Mouse (Mus musculus): ENCODE results near the gene Spdya. TPM values are rescaled to one million over a fixed set of nuclear protein-coding genes. Genes with fewer than 3 reads are reported as not detected.
"Not testable (repeated sequence)": the region's sequence is repeated elsewhere in the genome, so short reads cannot be mapped to it uniquely, and the experiment has no call there.

Gene Spdya
- polyA plus RNA-seq, 1 experiment from 2014 or later, result 1.3 TPM

- H3K27ac ChIP-seq, result peak overlapping the region; percentile 87
- no peaks in the 10 kb centered on the region for H3K9me3 ChIP-seq
- H3K27me3 ChIP-seq (ENCODE audit: poor library complexity, severe bottlenecking), result no peaks in the 10 kb centered on the region; the same call in 1 of the 2 replicates
- H3K4me3 ChIP-seq, result peak overlapping the region; percentile 74
- H3K4me1 ChIP-seq, result peaks cover 38% of the 10 kb centered on the region
- DNase-seq (ENCODE audit: extremely low spot score, low spot score), result no peak
- peaks cover 6% of the 10 kb centered on the region for H3K36me3 ChIP-seq (replicated peaks)
- WGBS, result under 1% methylated on average over 48 of the region's 48 CpGs
Observed at GRCm38 (mm10) chr17:71597881-71598658, 46.2 kb downstream of the Spdya start.

- 6% methylated on average over 42 of the region's 42 CpGs for WGBS
- Histone ChIP-seq H3K9me3 (no peaks in the 10 kb centered on the region), H3K4me1 (peaks cover 38% of the 10 kb centered on the region), H3K4me3 (peak overlapping the region; percentile 74), H3K36me3 (replicated peaks) (0 out of 2 replicates have a peak, but pooled peaks cover 3% of the 10 kb centered on the region), H3K27ac (peak overlapping the region; percentile 87), H3K27me3 (ENCODE audit: poor library complexity, severe bottlenecking) (no peaks in the 10 kb centered on the region; the same call in 1 of the 2 replicates)
- peak; percentile 94 for DNase-seq (ENCODE audit: extremely low spot score, low spot score)
Observed at GRCm38 (mm10) chr17:71598659-71599554, 47.0 kb downstream of the Spdya start.

DNA sequence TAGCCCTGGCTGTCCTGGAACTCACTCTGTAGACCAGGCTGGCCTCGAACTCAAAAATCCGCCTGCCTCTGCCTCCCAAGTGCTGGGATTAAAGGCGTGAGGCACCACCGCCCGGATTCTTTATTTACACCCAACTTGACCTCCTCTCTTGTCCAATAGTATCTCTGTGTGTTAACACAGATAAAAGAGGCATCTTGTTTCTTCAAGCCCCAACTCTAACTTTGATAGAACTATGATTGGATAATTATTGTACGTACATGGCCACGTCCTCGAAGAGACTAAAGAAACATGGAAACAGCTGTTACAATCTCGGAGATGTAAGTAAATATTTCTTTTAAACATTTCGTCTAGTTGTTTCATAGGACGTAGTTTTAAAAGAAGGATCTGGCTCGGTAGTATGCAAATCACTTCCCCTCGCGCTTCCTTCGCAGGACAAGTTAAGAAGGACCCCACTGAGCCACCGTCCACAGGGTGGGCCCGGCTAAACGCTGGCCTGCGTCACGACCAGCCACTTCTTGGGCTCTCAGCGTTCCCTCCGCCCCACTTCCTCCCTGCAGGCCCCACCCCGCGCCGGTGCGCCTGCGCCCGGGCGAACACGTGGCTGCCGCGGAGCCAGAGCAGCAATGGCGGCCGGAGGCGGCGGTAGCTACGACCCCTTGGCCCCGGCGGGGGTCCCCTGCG, 63.9 kb downstream of the Spdya start, which contains the start of gene Wdr43:
Gene Wdr43, plus strand, starts transcription at position 258 of the 681 bp plus-strand sequence.
- WGBS, result 6% methylated on average over 40 of the region's 40 CpGs
- Histone ChIP-seq H3K9me3 (no peaks in the 10 kb centered on the region), H3K27me3 (ENCODE audit: poor library complexity, severe bottlenecking) (no peaks in the 10 kb centered on the region), H3K36me3 (replicated peaks) (peaks cover 30% of the 10 kb centered on the region), H3K4me3 (peak within 1 kb of the TSS; percentile 100), H3K4me1 (peaks cover 28% of the 10 kb centered on the region), H3K27ac (peak within 1 kb of the TSS; percentile 95)
- DNase-seq (ENCODE audit: extremely low spot score, low spot score), result peak; percentile 96

DNA sequence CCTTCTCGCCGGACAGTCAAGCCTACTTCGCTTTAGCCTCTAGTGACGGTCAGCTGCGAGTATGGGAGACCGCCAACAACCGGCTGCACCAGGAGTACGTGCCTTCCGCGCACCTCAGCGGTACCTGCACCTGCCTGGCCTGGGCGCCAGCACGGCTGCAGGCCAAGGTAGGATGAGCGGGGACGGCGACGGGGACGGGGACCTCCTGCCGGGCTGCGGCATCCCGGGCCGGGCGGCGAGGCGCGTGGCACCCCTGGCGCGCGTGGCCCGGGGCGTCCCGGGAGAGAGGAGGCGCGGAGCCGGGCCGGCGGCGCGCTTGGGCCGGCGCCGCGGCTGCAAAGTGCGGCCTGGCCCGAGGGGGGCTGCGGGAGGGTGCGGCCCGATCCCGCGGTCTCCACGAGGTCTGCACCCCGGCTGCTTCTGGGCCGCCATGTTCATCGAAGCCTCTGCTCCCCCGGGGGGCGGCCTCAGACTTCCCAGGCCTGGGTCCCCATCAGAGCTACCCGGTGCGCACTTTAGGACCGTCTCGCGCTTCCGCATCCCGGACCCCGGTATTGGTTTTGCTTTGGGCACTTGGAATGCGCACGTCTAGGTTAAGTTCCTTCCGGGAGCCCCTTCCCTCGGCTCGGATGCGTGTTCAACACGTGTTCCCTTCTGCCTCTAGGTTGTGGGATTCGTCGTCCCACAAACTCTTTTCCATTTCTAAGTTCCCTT, 64.6 kb downstream of the Spdya start:
- Histone ChIP-seq H3K4me3 (peak overlapping the region; percentile 100), H3K36me3 (replicated peaks) (peaks cover 31% of the 10 kb centered on the region), H3K9me3 (no peaks in the 10 kb centered on the region), H3K4me1 (peaks cover 28% of the 10 kb centered on the region), H3K27me3 (ENCODE audit: poor library complexity, severe bottlenecking) (no peaks in the 10 kb centered on the region), H3K27ac (peak overlapping the region; percentile 95)
- WGBS, result under 1% methylated on average over 73 of the region's 73 CpGs
- DNase-seq (ENCODE audit: extremely low spot score, low spot score), result peak; percentile 41

DNA sequence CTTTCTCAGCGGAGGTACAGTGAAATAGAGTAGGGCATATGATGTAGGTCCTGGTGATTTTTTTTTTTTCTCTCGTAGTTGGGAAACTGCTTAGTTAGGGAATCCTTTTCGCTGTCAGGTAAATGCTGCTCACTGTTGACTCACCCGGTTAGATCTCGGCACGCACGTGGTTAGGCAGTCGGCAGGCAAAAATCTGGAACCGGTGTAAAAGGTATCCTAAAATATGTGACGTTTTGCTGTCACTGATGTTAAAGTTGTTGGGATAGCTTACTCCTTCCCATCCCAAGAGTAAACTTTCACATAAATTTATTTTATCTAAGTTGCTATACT, 65.1 kb downstream of the Spdya start:
- Histone ChIP-seq H3K36me3 (replicated peaks) (peaks cover 31% of the 10 kb centered on the region), H3K4me3 (peak overlapping the region; percentile 100), H3K4me1 (peaks cover 28% of the 10 kb centered on the region), H3K27ac (peak overlapping the region; percentile 95), H3K9me3 (no peaks in the 10 kb centered on the region), H3K27me3 (ENCODE audit: poor library complexity, severe bottlenecking) (no peaks in the 10 kb centered on the region)
- WGBS, result under 1% methylated on average over 10 of the region's 10 CpGs
- DNase-seq (ENCODE audit: extremely low spot score, low spot score), result no peak

- no peak for DNase-seq (ENCODE audit: extremely low spot score, low spot score)
- Histone ChIP-seq H3K27me3 (ENCODE audit: poor library complexity, severe bottlenecking) (no peaks in the 10 kb centered on the region), H3K4me3 (peak overlapping the region; percentile 100), H3K4me1 (peaks cover 28% of the 10 kb centered on the region), H3K36me3 (replicated peaks) (peaks cover 31% of the 10 kb centered on the region), H3K27ac (no peak overlapping the region), H3K9me3 (no peaks in the 10 kb centered on the region)
- 82% methylated on average over 4 of the region's 4 CpGs for WGBS
Observed at GRCm38 (mm10) chr17:71617974-71618373, 66.1 kb downstream of the Spdya start.

DNA sequence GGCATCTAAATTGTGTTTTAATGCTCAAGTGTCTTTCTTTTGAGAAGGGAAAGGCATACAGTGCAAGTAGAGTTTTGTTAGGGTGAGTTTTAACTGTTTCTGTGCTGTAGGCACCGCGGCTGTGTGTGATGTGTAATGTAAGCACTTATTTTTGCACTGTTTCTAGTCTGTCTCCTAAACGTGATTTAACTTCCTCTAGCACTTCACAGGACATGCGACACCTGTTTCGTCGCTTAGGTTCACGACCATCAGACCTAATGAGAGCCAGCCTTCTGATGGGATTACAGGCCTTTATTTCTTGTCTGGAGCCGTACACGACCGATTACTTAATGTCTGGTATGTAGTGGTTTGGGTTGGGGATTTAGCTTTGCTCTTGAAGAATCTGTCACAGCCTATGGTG, 79.9 kb downstream of the Spdya start:
- no peak overlapping the region for H3K4me3 ChIP-seq
- WGBS, result 92% methylated on average over 10 of the region's 10 CpGs

DNA sequence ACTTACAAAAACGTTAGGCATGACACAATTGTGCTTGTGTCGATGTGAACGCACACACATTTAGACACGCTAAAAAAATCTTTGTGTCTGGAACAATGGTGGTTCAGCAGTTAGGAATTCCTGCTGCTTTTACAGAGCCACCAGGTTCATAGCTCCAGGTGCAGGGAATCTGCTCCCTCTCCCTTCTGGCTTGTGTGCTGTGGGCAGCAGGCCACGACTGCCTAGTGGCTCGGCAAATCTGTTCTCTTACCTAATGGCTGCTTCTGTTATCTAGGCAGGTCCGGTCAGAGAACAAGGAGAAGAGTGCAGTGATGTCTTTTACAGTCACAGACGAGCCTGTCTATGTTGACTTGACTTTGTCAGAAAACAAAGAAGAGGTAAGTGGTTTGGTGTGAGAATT, 81.5 kb downstream of the Spdya start:
- H3K27me3 ChIP-seq (ENCODE audit: poor library complexity, severe bottlenecking), result no peaks in the 10 kb centered on the region
- no peak for DNase-seq (ENCODE audit: extremely low spot score, low spot score)
- H3K4me3 ChIP-seq, result no peak overlapping the region
- no peaks in the 10 kb centered on the region for H3K9me3 ChIP-seq
- peaks cover 97% of the 10 kb centered on the region for H3K36me3 ChIP-seq (replicated peaks)
- H3K27ac ChIP-seq, result no peak overlapping the region
- 89% methylated on average over 8 of the region's 8 CpGs for WGBS
- H3K4me1 ChIP-seq, result no peaks in the 10 kb centered on the region

More for the DNA sequence above, 79.9 kb downstream of the Spdya start:
- DNase-seq (ENCODE audit: extremely low spot score, low spot score), result no peak
- no peaks in the 10 kb centered on the region for H3K9me3 ChIP-seq
- H3K27me3 ChIP-seq (ENCODE audit: poor library complexity, severe bottlenecking), result no peaks in the 10 kb centered on the region
- no peak overlapping the region for H3K27ac ChIP-seq
- H3K36me3 ChIP-seq (replicated peaks), result peaks cover 97% of the 10 kb centered on the region
- no peaks in the 10 kb centered on the region for H3K4me1 ChIP-seq

DNA sequence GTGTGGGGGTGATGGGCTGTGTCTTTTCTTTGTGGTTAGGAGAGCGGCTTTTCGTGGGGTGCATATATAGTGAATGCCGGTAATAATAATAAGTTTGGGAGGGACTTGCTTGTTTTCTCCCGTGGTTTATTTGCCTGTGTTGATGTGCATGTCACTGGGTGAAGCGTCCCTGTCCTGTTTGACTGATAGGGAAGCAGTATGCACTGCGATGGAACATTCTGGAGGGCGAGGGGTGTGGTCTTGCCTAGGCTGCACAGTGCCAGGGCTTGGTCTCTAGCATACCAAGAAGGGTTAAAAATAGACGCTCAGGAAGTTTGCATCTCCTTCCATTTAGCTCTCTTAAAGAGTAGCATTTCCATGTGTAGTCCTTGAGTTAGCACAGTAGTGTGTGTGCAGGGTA, 84.9 kb downstream of the Spdya start:
- WGBS, result 92% methylated on average over 8 of the region's 8 CpGs
- no peak for DNase-seq (ENCODE audit: extremely low spot score, low spot score)
- H3K27ac ChIP-seq, result no peak overlapping the region
- H3K9me3 ChIP-seq, result no peaks in the 10 kb centered on the region
- no peaks in the 10 kb centered on the region for H3K27me3 ChIP-seq (ENCODE audit: poor library complexity, severe bottlenecking)
- H3K36me3 ChIP-seq (replicated peaks), result peaks cover 98% of the 10 kb centered on the region
- H3K4me3 ChIP-seq, result no peak overlapping the region
- no peaks in the 10 kb centered on the region for H3K4me1 ChIP-seq

DNA sequence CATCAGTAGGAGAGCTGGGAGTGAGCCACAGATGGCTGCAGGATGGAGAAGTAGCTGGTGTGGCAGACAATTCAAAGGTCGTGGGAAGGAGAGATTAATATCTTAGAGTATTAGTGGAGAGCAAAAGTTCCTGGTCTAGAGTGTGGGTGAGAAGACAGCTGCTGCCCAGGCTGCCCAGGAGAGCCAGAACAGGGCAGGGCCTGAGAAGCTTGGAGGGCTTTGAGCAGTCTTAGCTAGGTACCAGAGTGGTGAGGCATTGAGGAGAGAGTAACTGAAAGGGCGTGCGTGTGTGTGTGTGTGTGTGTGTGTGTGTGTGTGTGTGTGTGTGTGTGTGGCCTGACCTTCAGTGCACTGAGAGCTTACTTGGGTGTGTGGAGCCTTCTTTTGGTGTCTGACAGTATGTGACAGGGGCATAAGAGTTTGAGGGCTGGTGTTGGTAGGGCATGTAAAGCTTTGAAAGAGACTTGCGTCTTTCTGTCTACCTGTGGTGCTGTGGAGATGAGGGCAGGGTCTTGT, 85.9 kb downstream of the Spdya start:
- no peak overlapping the region for H3K27ac ChIP-seq
- no peak for DNase-seq (ENCODE audit: extremely low spot score, low spot score)
- no peaks in the 10 kb centered on the region for H3K4me1 ChIP-seq
- H3K36me3 ChIP-seq (replicated peaks), result peaks cover 99% of the 10 kb centered on the region
- 87% methylated on average over 4 of the region's 4 CpGs for WGBS
- H3K9me3 ChIP-seq, result no peaks in the 10 kb centered on the region
- no peaks in the 10 kb centered on the region for H3K27me3 ChIP-seq (ENCODE audit: poor library complexity, severe bottlenecking)
- H3K4me3 ChIP-seq, result no peak overlapping the region

- H3K4me1 ChIP-seq; H3K27ac ChIP-seq; H3K27me3 ChIP-seq (ENCODE audit: poor library complexity, severe bottlenecking); H3K9me3 ChIP-seq; H3K4me3 ChIP-seq; DNase-seq (ENCODE audit: extremely low spot score, low spot score): not testable (repeated sequence)
- peaks cover 98% of the 10 kb centered on the region for H3K36me3 ChIP-seq (replicated peaks)
- WGBS, result 87% methylated on average over 5 of the region's 5 CpGs
Observed at GRCm38 (mm10) chr17:71639056-71639455, 87.2 kb downstream of the Spdya start.

All from forebrain, embryonic 10.5 days (tissue).